11 mouse cellular contexts compared by ENCODE assay signal in genomic region chr1:69165202-69165601, GRCm38 (mm10). TPM values are rescaled to one million over a fixed set of nuclear protein-coding genes. Genes with fewer than 3 reads are reported as not detected.
DNase-seq lines count a peak whose midpoint lies in the region.
"Had no signal": no experiment of that assay in that cellular context is flagged by ENCODE, and none has a peak within 500 bp of the region (broad histone marks: within the 10 kb centered on the region; RNA-seq: fewer than 3 reads in every experiment).

No protein-coding gene starts in this region.

- peak; percentile 14 for DNase-seq in embryo, embryonic 10 days (ENCODE audit: low spot score)
- DNase-seq in embryo, embryonic 9.5 days (ENCODE audit: extremely low spot score), result no peak
- peak; percentile 8 for DNase-seq in left cerebral cortex, adult 11 months (ENCODE audit: low spot score)
- DNase-seq in left cerebral cortex, adult 8-10 months (ENCODE audit: low spot score in 2 of 2), result no peak
- DNase-seq in Muller cell, postnatal 12 days (ENCODE audit: inconsistent ontology term), result peak; percentile 44
- DNase-seq in forelimb bud, embryonic 11.5 days (ENCODE audit: low read depth, low spot score), result peak; percentile 7
- DNase-seq in thymus, postnatal 36 days, result no peak
- DNase-seq in cerebellum, postnatal 25 days, result no peak
- DNase-seq: adrenal gland, postnatal 25 days; cerebellum, postnatal 14 days; liver, embryonic 13.5 days had no signal

RNA-seq across cellular contexts. Expression of gene Erbb4, which starts 57.3 kb away (rescaled TPM):
- total RNA-seq in left cerebral cortex, adult 8-10 months (2022), result 10 to 100 TPM; 50.5 to 68.5 (median 57.1) TPM

Comparison
In these comparisons a context has a peak if more than half of its experiments do, and no peak if none do; other contexts are left out.
1. DNase-seq: peak in embryo, embryonic 10 days (single experiment), left cerebral cortex, adult 11 months (single experiment), Muller cell, postnatal 12 days (single experiment) and forelimb bud, embryonic 11.5 days (single experiment); none in embryo, embryonic 9.5 days (single experiment), left cerebral cortex, adult 8-10 months (0 of 2), thymus, postnatal 36 days (0 of 2) and cerebellum, postnatal 25 days (0 of 2).